Mouse (Mus musculus) skeletal muscle tissue, adult 2 months (tissue): ENCODE results near the gene H6pd.
A peak's percentile ranks its signal among the peaks of the same experiment; 100 is the strongest.

ENCODE experiments used
- DNase-seq: peaks from one replicate; pipeline ENCODE4 v3.0.0-alpha.2; 2012; ENCODE audit warnings: low read depth, low spot score

H6pd gene

GRCm38 (mm10) chr4:149999510-149999900 is 9.3 kb downstream of the H6pd start:
- no peak for DNase-seq

DNA sequence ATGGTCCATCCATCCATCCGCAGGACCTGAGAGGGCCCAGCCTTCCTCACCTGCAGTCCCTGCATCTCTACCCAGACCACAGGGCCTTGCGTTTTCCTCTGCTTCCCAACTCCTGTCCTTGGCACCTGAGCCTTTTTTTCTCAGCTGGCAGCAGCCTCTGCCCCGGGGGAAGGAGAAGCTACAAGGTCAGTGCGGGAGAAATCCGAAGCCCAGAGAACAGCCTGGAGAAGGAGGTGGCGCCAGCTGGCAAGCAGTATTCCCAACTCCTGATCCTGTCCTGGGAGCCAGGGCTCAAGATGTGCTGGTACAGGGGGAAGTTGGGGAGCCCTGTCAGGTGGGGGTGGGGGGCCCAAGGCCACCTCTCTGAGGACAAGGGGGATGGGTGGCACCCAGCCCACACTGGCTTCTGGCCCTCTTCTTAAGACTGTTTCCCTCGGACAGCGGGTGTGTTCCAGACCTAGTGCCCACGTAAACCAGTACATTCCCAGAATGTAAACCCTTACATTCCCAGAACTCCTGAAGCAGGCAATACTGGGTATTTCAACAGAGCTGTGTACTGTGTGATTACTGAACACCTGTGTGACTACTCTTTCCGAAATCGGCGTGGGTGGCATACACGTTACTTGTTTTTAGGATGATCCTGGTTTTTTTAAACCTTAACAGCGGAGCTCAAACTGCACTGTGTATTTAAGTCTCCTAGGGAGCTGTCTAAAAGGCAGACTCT is 9.9 kb downstream of the H6pd start:
- DNase-seq, result peak; percentile 95

GRCm38 (mm10) chr4:149997999-149998398 is 10.8 kb downstream of the H6pd start:
- peak; percentile 86 for DNase-seq

DNA sequence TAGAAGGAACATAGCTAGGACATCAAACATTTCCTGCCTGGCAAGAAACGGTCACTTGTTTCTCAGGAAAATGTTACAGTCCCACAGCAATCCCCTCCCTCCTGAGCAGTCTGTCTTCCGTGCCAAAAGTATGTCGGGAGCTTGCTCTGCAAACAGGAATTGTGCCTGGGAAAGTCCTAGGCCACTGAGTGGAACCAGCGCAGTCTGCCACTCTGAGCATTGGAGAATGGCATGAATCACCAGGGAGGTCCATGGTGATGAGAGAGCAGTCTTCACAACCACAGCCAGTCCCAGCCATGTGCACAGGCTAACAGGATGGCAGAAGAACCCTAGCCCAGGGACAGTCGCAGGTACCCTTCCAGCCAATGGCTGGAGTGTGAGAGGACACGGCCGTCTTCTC is 12.4 kb downstream of the H6pd start:
- no peak for DNase-seq

DNA sequence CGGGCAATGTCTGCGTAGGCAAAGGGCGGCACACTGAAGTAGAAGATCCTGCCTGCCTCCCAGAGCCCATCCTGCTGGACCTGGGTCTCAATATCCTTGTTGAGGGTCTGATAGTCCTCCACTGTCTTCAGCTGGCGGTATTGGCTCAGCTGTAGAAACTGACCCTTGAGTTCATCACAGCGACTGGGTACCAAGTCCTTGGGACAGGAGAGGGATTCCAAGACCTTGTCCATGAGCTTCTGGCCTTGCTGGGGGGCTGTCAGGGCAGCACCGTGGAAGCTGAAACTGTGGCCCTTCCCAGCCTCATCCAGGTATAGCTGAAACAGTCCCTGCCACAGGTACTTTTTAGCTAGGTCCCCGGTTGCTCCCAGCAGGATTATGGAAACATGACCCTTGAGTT is 12.9 kb downstream of the H6pd start:
- DNase-seq, result no peak

- DNase-seq, result no peak
These were observed 14.6 kb downstream of the H6pd start for GRCm38 (mm10) chr4:149994218-149994617.

- no peak for DNase-seq
These were observed 16.2 kb downstream of the H6pd start for GRCm38 (mm10) chr4:149992670-149993032.

- DNase-seq, result no peak
These were observed 16.8 kb downstream of the H6pd start for GRCm38 (mm10) chr4:149991755-149992669.

GRCm38 (mm10) chr4:149990954-149991633 is 17.7 kb downstream of the H6pd start:
- DNase-seq, result no peak

DNA sequence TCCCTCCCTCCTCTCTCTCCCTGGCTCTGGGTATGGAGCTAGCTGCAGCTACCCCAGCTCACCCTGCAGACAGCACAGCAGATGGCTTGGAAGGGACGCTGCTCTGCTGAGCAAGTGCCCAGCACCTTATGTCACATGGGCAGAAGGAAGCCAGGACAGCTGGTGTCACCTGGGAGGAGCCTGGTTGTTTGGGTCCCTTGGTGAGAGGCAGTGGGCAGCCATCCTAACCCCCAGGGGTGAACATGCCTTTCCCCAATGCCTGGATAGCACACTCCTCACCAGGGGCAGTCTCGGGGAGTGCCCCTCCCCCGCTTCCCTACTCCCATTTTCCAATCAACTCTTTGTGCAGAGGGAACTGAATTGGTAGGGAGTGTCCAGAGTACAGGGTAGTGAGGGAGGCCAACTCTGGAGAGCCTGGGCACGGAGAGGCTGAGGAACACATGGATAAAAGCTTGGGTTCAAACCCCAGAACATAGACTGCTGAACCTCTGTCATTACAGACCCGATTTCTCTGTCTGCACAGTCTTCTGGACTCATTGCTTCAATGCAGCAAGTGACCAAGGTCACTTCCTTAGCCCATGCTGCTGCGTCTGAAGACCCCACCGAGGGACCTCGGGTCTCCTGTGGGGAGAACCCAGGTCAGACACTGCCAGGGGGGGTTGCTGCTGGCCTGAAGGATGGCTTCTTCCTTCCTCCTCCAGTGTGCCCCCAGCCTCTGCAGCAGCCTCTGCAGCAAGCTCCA is 18.4 kb downstream of the H6pd start:
- peak; percentile 96 for DNase-seq

GRCm38 (mm10) chr4:149988931-149989556 is 19.8 kb downstream of the H6pd start:
- peak; percentile 94 for DNase-seq

- no peak for DNase-seq
These were observed 20.5 kb downstream of the H6pd start for GRCm38 (mm10) chr4:149988301-149988700.

DNA sequence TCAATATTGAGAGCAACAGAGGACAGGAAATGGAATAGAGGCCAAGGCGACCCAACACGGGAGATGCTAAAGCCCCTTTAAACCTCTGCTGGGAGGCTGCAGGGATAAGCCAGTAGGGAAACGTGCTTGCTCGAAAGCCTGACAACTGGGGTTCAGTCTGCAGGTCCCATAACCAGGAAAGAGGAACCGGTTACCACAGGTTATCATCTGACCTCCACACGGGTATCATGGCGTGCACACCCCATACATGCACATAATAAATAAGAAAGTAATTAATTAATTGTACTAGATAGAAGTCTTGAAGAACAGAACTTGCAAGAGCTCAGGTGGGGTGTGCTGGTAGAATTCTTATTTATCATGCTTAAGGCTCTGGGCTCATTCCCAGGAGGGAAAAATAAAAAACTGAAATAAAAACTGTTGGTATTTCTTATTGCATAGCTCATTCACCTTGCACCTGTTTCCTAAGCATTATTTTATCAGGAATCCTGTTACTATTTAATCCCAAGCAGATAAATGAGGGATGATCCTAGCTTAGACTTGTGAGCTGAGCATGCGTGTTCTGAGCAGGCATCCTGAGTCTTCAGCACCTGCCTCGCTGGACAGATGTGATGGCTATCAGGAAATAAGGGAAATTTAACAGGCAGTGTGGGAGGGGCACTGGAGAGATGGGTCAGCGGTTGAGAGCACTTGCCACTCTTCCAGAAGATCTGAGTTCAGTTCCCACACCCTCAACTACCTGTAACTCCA is 22.0 kb downstream of the H6pd start:
- DNase-seq, result no peak

- DNase-seq, result no peak
These were observed 24.7 kb downstream of the H6pd start for GRCm38 (mm10) chr4:149983921-149984645.

- DNase-seq, result no peak
These were observed 26.7 kb downstream of the H6pd start for GRCm38 (mm10) chr4:149982154-149982553.

DNA sequence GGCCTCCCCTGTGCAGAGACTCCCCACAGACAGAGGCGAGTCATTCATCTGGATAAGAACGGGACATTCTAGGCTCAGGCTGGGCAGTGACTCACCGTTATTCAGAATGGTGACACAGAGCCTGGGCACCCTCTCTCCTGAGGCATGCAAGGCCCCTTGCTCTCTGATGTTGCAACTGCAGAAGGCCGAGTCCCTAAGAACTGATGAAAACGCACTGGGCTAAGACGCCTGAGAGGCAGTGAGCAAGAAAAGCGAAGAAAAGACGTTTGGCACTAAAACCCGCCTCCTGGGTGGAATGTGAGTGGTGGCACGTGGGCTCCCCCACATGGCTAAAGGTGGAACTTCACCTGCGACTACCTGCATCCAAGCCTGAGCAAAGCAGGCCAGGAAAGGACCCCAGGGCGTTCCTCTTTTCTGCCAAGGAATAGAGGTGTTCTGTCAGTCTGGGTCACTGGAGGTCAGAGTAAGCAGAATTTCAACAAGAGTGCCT is 29.0 kb downstream of the H6pd start:
- DNase-seq, result no peak

DNA sequence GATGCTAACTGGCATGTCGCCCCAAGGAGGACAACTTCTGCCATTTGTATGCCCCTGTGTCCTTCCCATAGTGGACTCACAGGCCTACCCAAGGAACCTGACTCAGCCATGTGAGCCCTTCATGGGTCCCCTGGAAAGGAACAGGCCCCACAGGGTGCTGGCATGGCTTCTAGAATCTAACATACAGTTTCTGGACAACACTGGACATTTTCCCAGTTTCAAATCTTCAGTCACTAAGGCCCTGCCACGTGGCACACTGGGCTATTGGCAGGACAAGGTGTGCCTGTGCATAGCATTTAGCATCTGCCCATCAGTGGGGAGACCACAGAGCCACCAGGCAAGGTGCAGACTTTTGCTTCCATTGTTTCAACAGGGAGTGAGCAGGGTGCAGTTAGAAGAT is 30.0 kb downstream of the H6pd start:
- DNase-seq, result no peak

GRCm38 (mm10) chr4:149977801-149978544 is 30.9 kb downstream of the H6pd start:
- no peak for DNase-seq

DNA sequence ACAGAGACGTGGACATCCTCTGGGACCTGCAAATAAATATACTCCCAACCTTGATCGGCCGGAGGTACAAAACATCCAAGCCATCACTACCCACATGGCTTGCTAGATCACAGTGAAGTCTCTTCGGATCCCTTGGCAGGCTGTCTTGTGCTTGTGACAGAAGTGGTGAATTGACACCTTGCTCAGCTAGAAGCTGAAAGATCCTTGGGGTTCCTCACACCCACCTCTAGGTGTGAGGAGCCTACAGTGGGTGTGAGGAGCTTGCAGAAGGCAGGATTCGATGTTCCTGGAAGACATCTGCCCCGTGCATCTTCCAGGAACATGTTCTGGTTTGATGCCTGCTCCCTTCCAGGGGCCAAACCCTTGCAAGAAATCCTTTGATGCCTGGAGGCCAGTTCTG is 31.6 kb downstream of the H6pd start:
- no peak for DNase-seq
